Mouse (Mus musculus): ENCODE measurements around the gene Slirp. TPM values are rescaled to one million over a fixed set of nuclear protein-coding genes. Genes with fewer than 3 reads are reported as not detected.

The Slirp gene
- 285 and 321 TPM in 2 replicates for polyA plus RNA-seq (2015; fragmentation: Nextera tagmentation; extraction: Ambion mirVana)

- peak; percentile 88 for ATAC-seq (ENCODE audit: borderline replicate concordance, extremely low read depth, low FRiP score, low TSS enrichment)
- H3K9me3 ChIP-seq, result no peaks in the 10 kb centered on the region
- peak within 1 kb of the TSS; percentile 76 for H3K4me2 ChIP-seq
- H3K4me1 ChIP-seq, result peaks cover 20% of the 10 kb centered on the region
- H3K27me3 ChIP-seq, result no peaks in the 10 kb centered on the region
- H3K27ac ChIP-seq, result peak within 1 kb of the TSS; percentile 87
- WGBS, result under 1% methylated on average over 28 of the region's 28 CpGs
- peak within 1 kb of the TSS; percentile 92 for H3K9ac ChIP-seq
- H3K4me3 ChIP-seq, result peak within 1 kb of the TSS; percentile 86
- peaks cover 44% of the 10 kb centered on the region for H3K36me3 ChIP-seq
Measured at GRCm38 (mm10) chr12:87443700-87444122, at the start of gene Slirp, which contains the start of gene Alkbh1. TSS of gene Slirp (plus strand) at chr12:87443896. TSS of gene Alkbh1 (minus strand) at chr12:87444017.

GRCm38 (mm10) chr12:87394316-87394715 is 49.4 kb upstream of the Slirp start:
- no peak for ATAC-seq (ENCODE audit: borderline replicate concordance, extremely low read depth, low FRiP score, low TSS enrichment)

GRCm38 (mm10) chr12:87397126-87397525 is 46.6 kb upstream of the Slirp start:
- Histone ChIP-seq H3K4me2 (no peak overlapping the region), H3K9me3 (no peaks in the 10 kb centered on the region), H3K27ac (no peak overlapping the region), H3K36me3 (no peaks in the 10 kb centered on the region), H3K4me1 (0 out of 2 replicates have a peak, but pooled peaks cover 3% of the 10 kb centered on the region), H3K27me3 (no peaks in the 10 kb centered on the region), H3K9ac (no peak overlapping the region), H3K4me3 (no peak overlapping the region)
- ATAC-seq (ENCODE audit: borderline replicate concordance, extremely low read depth, low FRiP score, low TSS enrichment), result no peak
- WGBS, result 77% methylated on average over 4 of the region's 4 CpGs

More at GRCm38 (mm10) chr12:87394316-87394715, 49.4 kb upstream of the Slirp start:
- H3K27ac ChIP-seq, result no peak overlapping the region
- no peaks in the 10 kb centered on the region for H3K9me3 ChIP-seq
- H3K36me3 ChIP-seq, result no peaks in the 10 kb centered on the region
- WGBS, result 87% methylated on average over 6 of the region's 6 CpGs
- no peak overlapping the region for H3K4me2 ChIP-seq
- no peak overlapping the region for H3K4me3 ChIP-seq
- 0 out of 2 replicates have a peak, but pooled peaks cover 3% of the 10 kb centered on the region for H3K4me1 ChIP-seq
- no peaks in the 10 kb centered on the region for H3K27me3 ChIP-seq
- no peak overlapping the region for H3K9ac ChIP-seq

- no peaks in the 10 kb centered on the region for H3K9me3 ChIP-seq
- WGBS, result 64% methylated on average over 4 of the region's 4 CpGs
- no peak overlapping the region for H3K4me3 ChIP-seq
- ATAC-seq (ENCODE audit: borderline replicate concordance, extremely low read depth, low FRiP score, low TSS enrichment), result no peak
- no peak overlapping the region for H3K27ac ChIP-seq
- H3K4me2 ChIP-seq, result no peak overlapping the region
- H3K36me3 ChIP-seq, result no peaks in the 10 kb centered on the region
- H3K9ac ChIP-seq, result no peak overlapping the region
- 0 out of 2 replicates have a peak, but pooled peaks cover 3% of the 10 kb centered on the region for H3K4me1 ChIP-seq
- no peaks in the 10 kb centered on the region for H3K27me3 ChIP-seq
Measured at GRCm38 (mm10) chr12:87397811-87398417, 45.8 kb upstream of the Slirp start.

GRCm38 (mm10) chr12:87399119-87399819 is 44.4 kb upstream of the Slirp start:
- H3K27ac ChIP-seq, result no peak overlapping the region
- H3K4me3 ChIP-seq, result no peak overlapping the region
- ATAC-seq (ENCODE audit: borderline replicate concordance, extremely low read depth, low FRiP score, low TSS enrichment), result no peak
- H3K9ac ChIP-seq, result no peak overlapping the region
- WGBS, result 70% methylated on average over 10 of the region's 10 CpGs
- H3K27me3 ChIP-seq, result no peaks in the 10 kb centered on the region
- H3K4me1 ChIP-seq, result no peaks in the 10 kb centered on the region
- no peaks in the 10 kb centered on the region for H3K36me3 ChIP-seq
- no peaks in the 10 kb centered on the region for H3K9me3 ChIP-seq
- H3K4me2 ChIP-seq, result no peak overlapping the region

GRCm38 (mm10) chr12:87401883-87402282 is 41.8 kb upstream of the Slirp start:
- Histone ChIP-seq H3K4me3 (no peak overlapping the region), H3K27me3 (no peaks in the 10 kb centered on the region), H3K9me3 (no peaks in the 10 kb centered on the region), H3K4me2 (no peak overlapping the region), H3K36me3 (no peaks in the 10 kb centered on the region), H3K9ac (no peak overlapping the region), H3K27ac (no peak overlapping the region), H3K4me1 (no peaks in the 10 kb centered on the region)
- ATAC-seq (ENCODE audit: borderline replicate concordance, extremely low read depth, low FRiP score, low TSS enrichment), result no peak
- WGBS, result 42% methylated on average over 6 of the region's 6 CpGs

- ATAC-seq (ENCODE audit: borderline replicate concordance, extremely low read depth, low FRiP score, low TSS enrichment), result no peak
- H3K4me1 ChIP-seq, result 0 out of 2 replicates have a peak, but pooled peaks cover 10% of the 10 kb centered on the region
- H3K27ac ChIP-seq, result no peak overlapping the region
- H3K9ac ChIP-seq, result no peak overlapping the region
- no peaks in the 10 kb centered on the region for H3K9me3 ChIP-seq
- no peak overlapping the region for H3K4me3 ChIP-seq
- no peak overlapping the region for H3K4me2 ChIP-seq
- 65% methylated on average over 4 of the region's 4 CpGs for WGBS
- no peaks in the 10 kb centered on the region for H3K36me3 ChIP-seq
- no peaks in the 10 kb centered on the region for H3K27me3 ChIP-seq
Measured at GRCm38 (mm10) chr12:87405165-87405564, 38.5 kb upstream of the Slirp start.

- H3K4me1 ChIP-seq, result 0 out of 2 replicates have a peak, but pooled peaks cover 10% of the 10 kb centered on the region
- H3K4me2 ChIP-seq, result no peak overlapping the region
- no peaks in the 10 kb centered on the region for H3K36me3 ChIP-seq
- WGBS, result 54% methylated on average over 3 of the region's 3 CpGs
- H3K4me3 ChIP-seq, result no peak overlapping the region
- H3K27ac ChIP-seq, result no peak overlapping the region
- H3K9me3 ChIP-seq, result no peaks in the 10 kb centered on the region
- no peak for ATAC-seq (ENCODE audit: borderline replicate concordance, extremely low read depth, low FRiP score, low TSS enrichment)
- no peak overlapping the region for H3K9ac ChIP-seq
- no peaks in the 10 kb centered on the region for H3K27me3 ChIP-seq
Measured at GRCm38 (mm10) chr12:87405721-87406120, 38.0 kb upstream of the Slirp start.

GRCm38 (mm10) chr12:87407869-87408605 is 35.7 kb upstream of the Slirp start:
- H3K4me1 ChIP-seq, result peaks cover 10% of the 10 kb centered on the region; the same call in 1 of the 2 replicates
- no peaks in the 10 kb centered on the region for H3K27me3 ChIP-seq
- peak overlapping the region; percentile 40 for H3K4me2 ChIP-seq
- no peaks in the 10 kb centered on the region for H3K36me3 ChIP-seq
- ATAC-seq (ENCODE audit: borderline replicate concordance, extremely low read depth, low FRiP score, low TSS enrichment), result peak; percentile 58; the same call in 1 of the 2 replicates
- no peaks in the 10 kb centered on the region for H3K9me3 ChIP-seq
- peak overlapping the region; percentile 65 for H3K27ac ChIP-seq
- H3K9ac ChIP-seq, result no peak overlapping the region
- WGBS, result 22% methylated on average over 21 of the region's 21 CpGs
- H3K4me3 ChIP-seq, result peak overlapping the region; percentile 14; the same call in 1 of the 2 replicates

- Histone ChIP-seq H3K9me3 (no peaks in the 10 kb centered on the region), H3K27me3 (no peaks in the 10 kb centered on the region), H3K36me3 (no peaks in the 10 kb centered on the region), H3K4me3 (no peak overlapping the region), H3K4me2 (no peak overlapping the region), H3K4me1 (peaks cover 10% of the 10 kb centered on the region; the same call in 1 of the 2 replicates), H3K27ac (no peak overlapping the region), H3K9ac (no peak overlapping the region)
- ATAC-seq (ENCODE audit: borderline replicate concordance, extremely low read depth, low FRiP score, low TSS enrichment), result no peak
- 80% methylated on average over 4 of the region's 4 CpGs for WGBS
Measured at GRCm38 (mm10) chr12:87409123-87409522, 34.6 kb upstream of the Slirp start.

GRCm38 (mm10) chr12:87410999-87411398 is 32.7 kb upstream of the Slirp start:
- H3K27me3 ChIP-seq, result no peaks in the 10 kb centered on the region
- H3K9me3 ChIP-seq, result no peaks in the 10 kb centered on the region
- no peak overlapping the region for H3K4me3 ChIP-seq
- H3K4me1 ChIP-seq, result peaks cover 10% of the 10 kb centered on the region; the same call in 1 of the 2 replicates
- H3K27ac ChIP-seq, result no peak overlapping the region
- no peak overlapping the region for H3K9ac ChIP-seq
- H3K4me2 ChIP-seq, result no peak overlapping the region
- H3K36me3 ChIP-seq, result no peaks in the 10 kb centered on the region
- 32% methylated on average over 7 of the region's 7 CpGs for WGBS
- ATAC-seq (ENCODE audit: borderline replicate concordance, extremely low read depth, low FRiP score, low TSS enrichment), result 0 out of 2 replicates have a peak, but pooled peaks have one; percentile 25
